Mouse (Mus musculus): ENCODE data around the gene Syn2. TPM values are rescaled to one million over a fixed set of nuclear protein-coding genes. Genes with fewer than 3 reads are reported as not detected.
"Not testable (repeated sequence)": the region's sequence is repeated elsewhere in the genome, so short reads cannot be mapped to it uniquely, and the experiment has no call there.

The Syn2 gene
- polyA plus RNA-seq, 1 experiment from 2014 or later = 0.61 TPM

DNA sequence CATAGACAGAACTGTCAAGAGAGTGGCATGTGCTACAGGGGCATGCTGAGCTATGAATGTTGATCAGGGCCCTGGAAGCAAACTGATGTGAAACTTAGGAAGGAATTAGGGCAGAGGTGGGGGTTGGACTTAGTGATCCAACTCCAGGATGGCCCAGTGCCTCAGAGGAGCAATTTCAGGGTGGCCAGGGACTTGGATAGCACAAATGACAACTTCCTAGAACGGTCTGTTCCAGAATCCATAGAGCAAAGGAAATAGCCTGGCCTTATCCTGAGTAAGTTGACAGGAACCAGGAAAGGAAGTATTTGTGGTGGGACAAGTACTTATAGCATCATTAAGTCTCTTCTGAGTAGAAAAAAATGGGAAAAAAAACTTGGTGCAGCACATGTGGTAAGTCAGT lies 97.9 kb downstream of the Syn2 start:
- Histone ChIP-seq H3K27ac (no peak overlapping the region), H3K4me2 (no peak overlapping the region), H3K27me3 (no peaks in the 10 kb centered on the region), H3K36me3 (no peaks in the 10 kb centered on the region), H3K9me3 (no peaks in the 10 kb centered on the region), H3K4me3 (no peak overlapping the region), H3K4me1 (no peaks in the 10 kb centered on the region), H3K9ac (no peak overlapping the region)
- 59% methylated on average over 1 of the region's 1 CpGs for WGBS
- no peak for ATAC-seq (ENCODE audit: insufficient number of reproducible peaks, low FRiP score, low TSS enrichment, low read depth)

DNA sequence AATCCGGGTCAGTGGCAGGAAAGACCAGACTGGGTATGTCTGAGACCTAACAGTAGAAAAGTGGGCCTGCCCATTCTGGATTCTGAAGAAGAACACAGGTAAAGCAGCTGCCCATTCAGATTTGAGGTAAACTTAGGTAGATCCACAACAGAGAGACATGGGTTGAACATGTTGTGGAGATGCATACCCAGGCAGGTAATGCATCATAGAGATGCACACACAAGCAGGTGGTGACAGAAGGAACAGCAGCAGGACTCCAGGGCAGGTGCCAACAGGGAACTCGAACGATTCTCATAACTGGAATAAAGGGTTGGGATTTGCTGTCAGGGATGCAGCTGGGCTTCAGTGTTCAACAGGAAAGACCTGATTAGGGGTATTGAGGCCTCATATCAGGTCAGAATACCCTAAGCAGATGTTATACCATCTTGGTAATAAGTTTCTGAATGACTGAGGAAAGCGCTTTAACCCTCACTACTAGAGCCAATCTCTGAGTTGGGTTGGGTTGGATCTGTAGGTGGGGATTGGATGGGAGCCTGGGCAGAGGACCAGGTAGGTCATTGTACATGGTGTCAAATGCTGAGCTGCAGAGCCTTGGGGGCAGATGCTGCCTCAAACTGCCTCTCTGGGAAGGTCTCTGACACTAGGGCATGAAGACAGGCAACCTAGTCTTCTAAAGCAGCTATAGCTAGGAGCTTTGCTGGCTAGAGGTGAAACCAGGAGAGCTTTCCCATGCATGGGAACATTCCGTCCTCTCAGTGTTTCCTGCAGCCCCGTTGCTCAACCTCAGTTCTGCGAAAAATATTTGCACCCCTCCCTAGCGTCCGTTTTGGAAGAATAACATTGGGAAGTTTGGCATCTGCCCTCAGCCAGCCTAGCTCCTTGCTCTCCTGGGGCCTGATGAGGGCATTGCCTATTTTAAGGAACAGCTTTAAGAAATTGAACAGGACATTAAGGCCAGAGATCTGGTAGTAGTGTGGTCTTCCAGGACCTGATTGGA lies 103.6 kb downstream of the Syn2 start:
- Histone ChIP-seq H3K36me3 (no peaks in the 10 kb centered on the region), H3K9me3 (no peaks in the 10 kb centered on the region), H3K9ac (no peak overlapping the region), H3K4me1 (no peaks in the 10 kb centered on the region), H3K4me2 (no peak overlapping the region), H3K27me3 (no peaks in the 10 kb centered on the region), H3K4me3 (no peak overlapping the region), H3K27ac (no peak overlapping the region)
- WGBS = 76% methylated on average over 9 of the region's 9 CpGs
- no peak for ATAC-seq (ENCODE audit: insufficient number of reproducible peaks, low FRiP score, low TSS enrichment, low read depth)

DNA sequence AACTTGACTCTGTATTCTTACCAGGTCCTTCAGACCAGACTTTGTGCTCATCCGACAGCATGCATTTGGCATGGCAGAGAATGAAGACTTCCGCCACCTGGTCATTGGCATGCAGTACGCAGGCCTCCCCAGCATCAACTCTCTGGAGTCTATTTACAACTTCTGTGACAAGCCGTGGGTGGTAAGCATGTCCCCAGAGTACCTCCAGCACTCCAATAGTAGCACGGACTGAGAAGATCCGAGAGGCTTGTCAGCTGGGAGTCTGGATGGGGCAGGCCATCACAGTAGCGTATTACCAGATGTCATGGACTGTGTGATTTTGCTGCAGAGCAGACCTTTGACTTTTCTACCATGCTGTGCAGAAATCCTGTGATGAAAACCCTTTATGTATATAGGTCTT lies 104.6 kb downstream of the Syn2 start:
- ATAC-seq (ENCODE audit: insufficient number of reproducible peaks, low FRiP score, low TSS enrichment, low read depth) = no peak
- Histone ChIP-seq H3K4me3 (no peak overlapping the region), H3K27me3 (no peaks in the 10 kb centered on the region), H3K36me3 (no peaks in the 10 kb centered on the region), H3K4me1 (no peaks in the 10 kb centered on the region), H3K27ac (no peak overlapping the region), H3K4me2 (no peak overlapping the region), H3K9ac (no peak overlapping the region), H3K9me3 (no peaks in the 10 kb centered on the region)
- WGBS = 79% methylated on average over 7 of the region's 7 CpGs

DNA sequence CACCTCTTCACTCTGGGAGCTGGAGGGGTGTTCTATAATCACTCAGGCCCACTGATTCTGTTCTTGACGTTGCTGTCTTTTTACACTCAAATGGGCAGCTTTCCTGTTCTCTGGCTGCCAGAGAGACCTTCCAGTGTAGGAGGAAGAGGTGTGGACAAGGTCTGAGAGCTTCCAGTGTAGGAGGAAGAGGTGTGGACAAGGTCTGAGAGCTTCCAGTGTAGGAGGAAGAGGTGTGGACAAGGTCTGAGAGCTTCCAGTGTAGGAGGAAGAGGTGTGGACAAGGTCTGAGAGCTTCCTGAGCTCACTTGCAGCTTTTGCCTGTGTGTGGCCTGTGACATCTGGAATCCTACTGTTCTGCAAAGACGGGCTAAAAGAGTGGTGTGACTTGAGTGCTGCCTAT lies 105.7 kb downstream of the Syn2 start:
- not testable (repeated sequence) for H3K4me3 ChIP-seq; H3K27ac ChIP-seq; H3K4me2 ChIP-seq; ATAC-seq (ENCODE audit: insufficient number of reproducible peaks, low FRiP score, low TSS enrichment, low read depth); H3K4me1 ChIP-seq; H3K9ac ChIP-seq; H3K27me3 ChIP-seq; H3K36me3 ChIP-seq; H3K9me3 ChIP-seq
- WGBS = 55% methylated on average over 2 of the region's 2 CpGs

DNA sequence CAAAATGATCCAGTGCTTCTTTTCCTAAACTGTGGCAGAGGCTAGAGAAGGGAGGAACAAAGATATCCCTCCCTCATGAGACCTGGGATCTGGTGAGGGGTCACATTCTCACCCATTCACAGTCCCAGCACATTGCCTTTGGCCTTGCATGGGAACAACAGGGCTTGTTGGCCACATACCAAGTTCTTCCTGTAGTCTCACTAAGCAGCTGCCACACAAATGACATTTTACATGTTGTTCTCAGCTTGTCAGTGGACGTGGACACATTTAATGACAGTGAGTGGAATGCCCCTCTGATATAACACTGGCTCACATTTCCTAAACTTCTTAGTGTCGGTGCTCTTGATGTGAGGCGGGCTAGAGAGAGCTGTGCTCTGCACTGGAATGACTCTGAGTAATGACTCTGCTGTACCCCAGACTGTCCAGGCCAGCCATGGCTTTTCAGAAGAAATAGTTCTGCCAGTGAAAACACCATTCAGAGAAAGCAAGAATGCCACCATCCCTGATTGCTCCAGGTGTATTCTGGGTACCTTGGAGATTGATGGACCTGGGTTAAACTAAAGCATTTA lies 106.5 kb downstream of the Syn2 start:
- H3K27ac ChIP-seq = no peak overlapping the region
- no peaks in the 10 kb centered on the region for H3K36me3 ChIP-seq
- no peaks in the 10 kb centered on the region for H3K9me3 ChIP-seq
- no peaks in the 10 kb centered on the region for H3K4me1 ChIP-seq
- H3K9ac ChIP-seq = no peak overlapping the region
- H3K4me3 ChIP-seq = no peak overlapping the region
- no peak overlapping the region for H3K4me2 ChIP-seq
- no peak for ATAC-seq (ENCODE audit: insufficient number of reproducible peaks, low FRiP score, low TSS enrichment, low read depth)
- 59% methylated on average over 3 of the region's 3 CpGs for WGBS
- H3K27me3 ChIP-seq = no peaks in the 10 kb centered on the region

DNA sequence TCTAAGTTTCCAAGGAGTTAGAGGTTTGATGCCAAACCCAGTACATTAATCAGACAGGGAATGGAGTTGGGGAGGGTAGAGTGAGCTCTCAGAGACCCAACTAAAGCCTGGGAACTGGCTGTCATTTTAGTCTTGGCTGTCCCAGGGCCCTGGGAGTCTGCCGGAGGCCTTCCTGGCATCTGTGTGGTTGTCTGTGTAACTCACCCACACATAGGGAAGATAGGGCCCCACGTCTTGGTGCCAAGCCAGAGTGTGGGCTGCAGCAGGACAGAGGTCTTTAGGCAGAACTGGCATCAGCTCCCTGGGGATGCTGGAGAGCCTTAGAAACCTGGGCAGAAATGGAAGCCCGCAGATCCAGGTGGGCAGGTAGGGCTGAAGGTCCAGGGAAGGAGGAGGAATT lies 107.2 kb downstream of the Syn2 start:
- no peaks in the 10 kb centered on the region for H3K27me3 ChIP-seq
- ATAC-seq (ENCODE audit: insufficient number of reproducible peaks, low FRiP score, low TSS enrichment, low read depth) = no peak
- H3K36me3 ChIP-seq = no peaks in the 10 kb centered on the region
- no peak overlapping the region for H3K27ac ChIP-seq
- no peak overlapping the region for H3K4me3 ChIP-seq
- H3K9me3 ChIP-seq = no peaks in the 10 kb centered on the region
- no peak overlapping the region for H3K9ac ChIP-seq
- WGBS = 78% methylated on average over 3 of the region's 3 CpGs
- no peak overlapping the region for H3K4me2 ChIP-seq
- no peaks in the 10 kb centered on the region for H3K4me1 ChIP-seq

DNA sequence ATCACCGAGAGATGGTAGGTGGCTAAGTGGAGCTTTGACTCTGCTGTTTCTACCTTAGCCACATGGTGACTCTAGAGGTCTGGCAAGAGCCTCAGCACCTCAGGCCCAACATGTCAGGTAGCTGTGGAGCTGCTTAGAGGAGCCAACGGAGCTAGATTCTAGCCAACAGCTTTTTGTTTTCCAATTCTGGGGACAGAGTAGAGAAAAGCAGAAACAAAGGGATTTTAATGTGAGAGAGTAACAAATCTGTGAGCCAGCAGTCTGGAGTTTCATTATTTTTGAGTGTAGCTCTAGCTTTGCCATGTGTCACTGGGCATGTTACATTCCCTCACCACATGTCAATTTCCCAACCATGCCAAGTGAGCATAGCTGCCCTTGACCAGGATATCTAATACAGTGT lies 109.5 kb downstream of the Syn2 start:
- Histone ChIP-seq H3K4me2 (no peak overlapping the region), H3K9me3 (no peaks in the 10 kb centered on the region), H3K4me3 (no peak overlapping the region), H3K27me3 (no peaks in the 10 kb centered on the region), H3K4me1 (no peaks in the 10 kb centered on the region), H3K9ac (no peak overlapping the region), H3K36me3 (no peaks in the 10 kb centered on the region), H3K27ac (no peak overlapping the region)
- ATAC-seq (ENCODE audit: insufficient number of reproducible peaks, low FRiP score, low TSS enrichment, low read depth) = no peak
- 68% methylated on average over 2 of the region's 2 CpGs for WGBS

DNA sequence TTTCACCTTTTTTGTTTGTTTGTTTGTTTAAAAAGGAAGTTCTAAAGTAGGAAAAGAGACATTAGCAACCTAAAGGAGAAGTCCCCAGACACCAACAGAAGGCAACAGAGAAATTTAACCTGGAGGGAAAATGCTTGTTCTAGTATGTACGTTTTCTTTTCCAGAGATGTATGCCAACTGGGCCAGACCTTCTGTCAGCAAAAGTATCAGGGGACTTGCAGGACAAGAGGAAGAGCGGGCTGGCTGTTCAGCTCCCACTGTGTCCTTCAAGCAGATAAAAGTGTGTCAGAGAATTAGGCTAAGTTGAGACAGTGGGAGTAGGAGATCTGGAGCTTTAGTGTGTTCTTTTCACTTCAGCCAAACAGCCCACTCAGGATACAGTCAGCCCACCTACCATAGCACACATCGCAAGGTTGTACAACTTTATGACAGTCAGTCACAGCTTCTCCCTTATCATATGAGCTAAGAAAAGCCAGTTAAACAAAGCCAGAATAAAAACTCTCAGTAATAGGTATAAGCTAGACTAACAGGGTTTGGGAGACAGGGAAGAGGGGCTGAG lies 110.9 kb downstream of the Syn2 start:
- Histone ChIP-seq H3K27ac (no peak overlapping the region), H3K9me3 (no peaks in the 10 kb centered on the region), H3K27me3 (no peaks in the 10 kb centered on the region), H3K4me3 (no peak overlapping the region), H3K4me2 (no peak overlapping the region), H3K9ac (no peak overlapping the region), H3K36me3 (no peaks in the 10 kb centered on the region), H3K4me1 (no peaks in the 10 kb centered on the region)
- 84% methylated on average over 3 of the region's 3 CpGs for WGBS
- ATAC-seq (ENCODE audit: insufficient number of reproducible peaks, low FRiP score, low TSS enrichment, low read depth) = no peak

DNA sequence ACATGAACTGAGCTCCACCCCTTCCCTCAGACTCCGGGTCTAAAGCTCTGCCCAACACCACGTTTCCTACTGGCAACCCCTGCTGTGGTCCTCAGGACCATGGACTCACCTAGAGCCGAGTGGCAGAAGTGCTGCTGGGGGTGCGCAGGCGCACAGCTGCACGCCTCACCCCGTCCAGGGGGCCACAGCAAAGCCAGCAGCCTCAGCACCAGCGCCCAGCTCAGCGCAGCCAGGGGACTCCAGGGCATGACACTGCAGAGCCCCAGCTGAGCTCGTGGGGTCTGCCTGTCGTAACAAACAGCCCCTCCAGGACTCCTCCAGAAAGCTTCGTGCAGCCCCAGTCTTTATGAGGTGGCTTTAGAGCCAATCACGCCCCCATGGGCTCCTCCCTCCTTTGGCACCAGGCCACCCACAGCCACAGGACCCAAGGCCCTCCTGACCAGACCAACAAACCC lies 116.9 kb downstream of the Syn2 start:
- H3K36me3 ChIP-seq = no peaks in the 10 kb centered on the region
- peak overlapping the region; percentile 53 for H3K4me2 ChIP-seq
- no peak overlapping the region for H3K27ac ChIP-seq
- H3K4me3 ChIP-seq = peak overlapping the region; percentile 27; the same call in 1 of the 2 replicates
- H3K27me3 ChIP-seq = no peaks in the 10 kb centered on the region
- peaks cover 7% of the 10 kb centered on the region for H3K4me1 ChIP-seq
- 0 out of 2 replicates have a peak overlapping the region, but pooled peaks have one; percentile 29 for H3K9ac ChIP-seq
- WGBS = 8% methylated on average over 13 of the region's 13 CpGs
- no peaks in the 10 kb centered on the region for H3K9me3 ChIP-seq
- no peak for ATAC-seq (ENCODE audit: insufficient number of reproducible peaks, low FRiP score, low TSS enrichment, low read depth)

DNA sequence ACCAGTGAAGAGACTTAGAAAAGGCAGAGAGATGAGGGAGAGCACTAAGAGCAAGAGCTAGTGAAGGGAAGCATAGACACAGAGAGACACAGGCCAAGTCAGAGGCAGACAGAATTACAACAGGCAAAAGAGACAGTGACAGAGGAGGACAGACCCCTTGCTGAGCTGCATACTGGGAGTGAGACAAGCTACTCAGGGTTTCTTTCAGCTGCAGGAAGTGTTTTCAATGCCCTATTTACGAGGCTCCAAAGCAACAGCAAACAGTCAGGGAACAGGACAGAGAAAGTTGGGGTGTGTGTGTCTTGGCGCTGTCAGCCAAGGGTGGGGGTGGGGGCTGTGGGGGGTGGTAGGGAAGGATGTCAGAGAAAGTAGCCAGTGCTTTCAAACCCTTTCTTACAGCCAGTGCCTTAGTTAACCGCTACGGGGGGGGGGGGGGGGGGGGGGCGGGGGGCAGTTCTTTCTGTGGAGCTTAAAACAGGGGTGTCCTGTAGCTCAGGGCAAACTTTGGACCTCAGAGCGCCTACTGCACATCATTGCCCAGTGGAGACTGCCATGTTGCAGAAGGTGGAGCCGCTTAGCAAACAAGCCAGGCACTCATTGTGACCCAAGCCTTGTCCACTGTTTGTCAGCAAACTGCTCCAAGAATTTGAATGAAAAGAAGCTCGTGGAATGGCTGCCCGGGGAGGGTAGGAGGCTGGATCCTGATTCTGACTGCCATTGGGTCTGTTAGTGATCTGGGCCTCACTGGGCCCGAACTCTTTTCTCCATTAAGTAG lies 117.6 kb downstream of the Syn2 start, which contains the start of gene Timp4:
TSS of gene Timp4 (minus strand) at position 107 of the 775 bp plus-strand sequence.
- Histone ChIP-seq H3K9ac (0 out of 2 replicates have a peak within 1 kb of the TSS, but pooled peaks have one; percentile 29), H3K27ac (no peak within 1 kb of the TSS)
- WGBS = 41% methylated on average over 7 of the region's 10 CpGs

DNA sequence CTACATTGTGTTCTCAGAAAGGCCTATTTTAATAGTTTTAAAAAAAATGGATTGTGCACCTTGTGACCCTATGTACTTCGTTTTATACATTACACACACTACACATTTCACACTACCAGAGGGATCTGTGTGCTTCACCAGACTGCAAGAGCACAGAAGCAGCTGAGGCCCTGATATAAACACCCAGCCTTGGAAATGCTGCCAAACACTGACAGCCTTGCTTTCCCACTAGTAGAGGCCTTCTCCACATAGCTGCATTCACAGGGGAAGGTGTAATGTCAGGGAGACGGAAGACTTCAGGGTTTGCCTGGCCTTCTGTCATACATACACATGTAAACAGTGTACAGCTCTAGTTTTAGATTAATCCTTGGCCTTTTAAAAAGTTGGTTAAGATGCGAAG lies 120.5 kb downstream of the Syn2 start:
- ATAC-seq (ENCODE audit: insufficient number of reproducible peaks, low FRiP score, low TSS enrichment, low read depth) = no peak
- Histone ChIP-seq H3K4me3 (no peak overlapping the region), H3K4me2 (no peak overlapping the region), H3K9ac (no peak overlapping the region), H3K36me3 (no peaks in the 10 kb centered on the region), H3K27me3 (no peaks in the 10 kb centered on the region), H3K9me3 (no peaks in the 10 kb centered on the region), H3K27ac (no peak overlapping the region), H3K4me1 (peaks cover 7% of the 10 kb centered on the region)
- WGBS = 77% methylated on average over 3 of the region's 3 CpGs

More for the DNA sequence above, 117.6 kb downstream of the Syn2 start, which contains the start of gene Timp4:
- Histone ChIP-seq H3K9me3 (no peaks in the 10 kb centered on the region), H3K4me2 (peak within 1 kb of the TSS; percentile 53), H3K4me3 (peak within 1 kb of the TSS; percentile 27; the same call in 1 of the 2 replicates), H3K36me3 (no peaks in the 10 kb centered on the region), H3K27me3 (no peaks in the 10 kb centered on the region), H3K4me1 (peaks cover 7% of the 10 kb centered on the region)
- no peak for ATAC-seq (ENCODE audit: insufficient number of reproducible peaks, low FRiP score, low TSS enrichment, low read depth)

Data from limb, embryonic 15.5 days (tissue).